8 mouse cellular contexts compared by ENCODE assay signal in genomic region chr11:97404761-97405190, GRCm38 (mm10). TPM values are rescaled to one million over a fixed set of nuclear protein-coding genes. Genes with fewer than 3 reads are reported as not detected.
DNase-seq lines count a peak whose midpoint lies in the region; ATAC-seq and TF ChIP-seq lines count a peak whose summit lies in the region.

No protein-coding gene starts in this region.

- DNase-seq in heart, adult 11 months: peak; percentile 95
- DNase-seq in heart, postnatal 25 days (ENCODE audit: low spot score): no peak
- no peak for DNase-seq in limb, embryonic 11.5 days (ENCODE audit: low spot score)
- DNase-seq in ovary, postnatal 36 days (ENCODE audit: low spot score): no peak
- no peak for DNase-seq in T-cell, adult 2 months (ENCODE audit: low spot score)

- no peaks in the 10 kb centered on the region for H3K79me2 ChIP-seq in C2C12 (ENCODE audit: control insufficient read depth, insufficient read depth)

- H3K36me3 ChIP-seq in C2C12 (ENCODE audit: control insufficient read depth, insufficient read depth): no peaks in the 10 kb centered on the region
- H3K36me3 ChIP-seq in embryonic facial prominence, embryonic 15.5 days: no peaks in the 10 kb centered on the region
- H3K36me3 ChIP-seq in limb, embryonic 11.5 days (ENCODE audit: control insufficient read depth, insufficient read depth, low read length): no peaks in the 10 kb centered on the region
- H3K36me3 ChIP-seq in neural tube, embryonic 14.5 days (ENCODE audit: control insufficient read depth, insufficient read depth, low read length): no peaks in the 10 kb centered on the region

- WGBS in embryonic facial prominence, embryonic 15.5 days: 2% methylated on average over 11 of the region's 11 CpGs
- 4% methylated on average over 10 of the region's 11 CpGs for WGBS in limb, embryonic 11.5 days
- WGBS in neural tube, embryonic 14.5 days: under 1% methylated on average over 11 of the region's 11 CpGs

- H3K4me3 ChIP-seq in C2C12 (ENCODE audit: insufficient read depth, poor library complexity, severe bottlenecking): no peak overlapping the region
- H3K4me3 ChIP-seq in embryonic facial prominence, embryonic 15.5 days (replicated peaks): peak overlapping the region; percentile 52
- peak overlapping the region; percentile 58 for H3K4me3 ChIP-seq in limb, embryonic 11.5 days (ENCODE audit: low read depth, low read length)
- H3K4me3 ChIP-seq in neural tube, embryonic 14.5 days (ENCODE audit: low read depth, low read length): peak overlapping the region; percentile 52

- no peak for TF ChIP-seq CTCF in C2C12 (IDR thresholded peaks at IDR 0.05; ENCODE audit: control insufficient read depth, insufficient read depth, insufficient read length)

- H3K4me2 ChIP-seq in embryonic facial prominence, embryonic 15.5 days (replicated peaks): peak overlapping the region; percentile 93
- H3K4me2 ChIP-seq in limb, embryonic 11.5 days (ENCODE audit: low read depth, severe bottlenecking): peak overlapping the region; percentile 99
- H3K4me2 ChIP-seq in neural tube, embryonic 14.5 days (ENCODE audit: low read depth, low read length): peak overlapping the region; percentile 91

- peaks cover 50% of the 10 kb centered on the region for H3K4me1 ChIP-seq in embryonic facial prominence, embryonic 15.5 days
- H3K4me1 ChIP-seq in limb, embryonic 11.5 days (ENCODE audit: control insufficient read depth, insufficient read depth, low read length): peaks cover 23% of the 10 kb centered on the region
- peaks cover 25% of the 10 kb centered on the region for H3K4me1 ChIP-seq in neural tube, embryonic 14.5 days (ENCODE audit: control insufficient read depth, insufficient read depth, low read length)

- intact Hi-C loops in heart, postnatal 25 days (cut with DNase I): loop anchor here (5.0 kb wide), 1 partner anchor 218 kb away; no protein-coding TSS in a partner anchor

- H3K9ac ChIP-seq in embryonic facial prominence, embryonic 15.5 days: peak overlapping the region; percentile 31
- H3K9ac ChIP-seq in limb, embryonic 11.5 days (ENCODE audit: low read length): peak overlapping the region; percentile 58
- H3K9ac ChIP-seq in neural tube, embryonic 14.5 days (replicated peaks; ENCODE audit: low read depth, low read length): peak overlapping the region; percentile 57

- H3K9me3 ChIP-seq in embryonic facial prominence, embryonic 15.5 days (replicated peaks): no peaks in the 10 kb centered on the region
- H3K9me3 ChIP-seq in limb, embryonic 11.5 days (ENCODE audit: control insufficient read depth, low read length): no peaks in the 10 kb centered on the region
- no peaks in the 10 kb centered on the region for H3K9me3 ChIP-seq in neural tube, embryonic 14.5 days (ENCODE audit: control insufficient read depth, low read length)

- H3K79me3 ChIP-seq in C2C12 (ENCODE audit: low read depth): no peaks in the 10 kb centered on the region

- peak overlapping the region; percentile 56 for H3ac ChIP-seq in C2C12 (ENCODE audit: control insufficient read depth, insufficient read length, low read depth)

- ATAC-seq in embryonic facial prominence, embryonic 15.5 days (ENCODE audit: insufficient number of reproducible peaks, low FRiP score, low TSS enrichment, low read depth): no peak
- 0 out of 2 replicates have a peak, but pooled peaks have one; percentile 4 for ATAC-seq in limb, embryonic 11.5 days (ENCODE audit: insufficient number of reproducible peaks, low FRiP score, low TSS enrichment, low read depth)
- peak; percentile 35; the same call in 1 of the 2 replicates for ATAC-seq in neural tube, embryonic 14.5 days (ENCODE audit: low read depth)

- peak overlapping the region; percentile 60; the same call in 1 of the 2 replicates for H3K27ac ChIP-seq in embryonic facial prominence, embryonic 15.5 days (replicated peaks)
- no peak overlapping the region for H3K27ac ChIP-seq in limb, embryonic 11.5 days (replicated peaks; ENCODE audit: low read depth, low read length)
- H3K27ac ChIP-seq in neural tube, embryonic 14.5 days (ENCODE audit: low read depth, low read length): peak overlapping the region; percentile 35

- no peaks in the 10 kb centered on the region for H3K27me3 ChIP-seq in C2C12 (ENCODE audit: control insufficient read depth, insufficient read depth, insufficient read length)
- H3K27me3 ChIP-seq in embryonic facial prominence, embryonic 15.5 days: no peaks in the 10 kb centered on the region
- H3K27me3 ChIP-seq in limb, embryonic 11.5 days (ENCODE audit: control insufficient read depth, insufficient read depth, low read length): peaks cover 14% of the 10 kb centered on the region; the same call in 1 of the 2 replicates
- H3K27me3 ChIP-seq in neural tube, embryonic 14.5 days (ENCODE audit: control insufficient read depth, insufficient read depth, low read length): no peaks in the 10 kb centered on the region

TF ChIP-seq in C2C12, 6 proteins besides CTCF, POLR2A, EP300 and RAD21:
- TF ChIP-seq MAX (IDR thresholded peaks at IDR 0.05) (no peak), FOSL1 (IDR thresholded peaks at IDR 0.05; ENCODE audit: insufficient read depth, low read length, poor library complexity, severe bottlenecking) (no peak), MYOG (IDR thresholded peaks at IDR 0.05; ENCODE audit: control insufficient read depth, extremely low read depth, insufficient read length) (no peak), MYOD1 (IDR thresholded peaks at IDR 0.05; ENCODE audit: control insufficient read depth, insufficient read length, low read depth) (no peak), CEBPB (IDR thresholded peaks at IDR 0.05; ENCODE audit: low read depth) (no peak)
TF ChIP-seq in C2C12: peak in this region for 0.

RNA-seq across cellular contexts. Expression of gene Arhgap23, which starts 10.6 kb away (rescaled TPM):
- 10 to 100 TPM; 14.8 to 19.4 TPM for total RNA-seq in heart, postnatal 25 days (2021)
- 23.9 TPM for polyA plus RNA-seq in C2C12 (2012; fragmentation: generic; extraction: Trizol)
- polyA plus RNA-seq in embryonic facial prominence, embryonic 15.5 days (2015; fragmentation: Nextera tagmentation; extraction: Ambion mirVana): 9.6 and 10.4 TPM in 2 replicates
- 3.8 and 4.2 TPM in 2 replicates for polyA plus RNA-seq in limb, embryonic 11.5 days (2014; fragmentation: Nextera tagmentation; extraction: Ambion mirVana)
- polyA plus RNA-seq in neural tube, embryonic 14.5 days (2014; fragmentation: Nextera tagmentation; extraction: Ambion mirVana): 9.2 and 9.6 TPM in 2 replicates

RNA-seq across cellular contexts. Expression of gene Socs7, which starts 42.4 kb away (rescaled TPM):
- 10 to 100 TPM; 17.9 to 19.9 TPM for total RNA-seq in heart, postnatal 25 days (2021)
- polyA plus RNA-seq in C2C12 (2012; fragmentation: generic; extraction: Trizol): 8.1 TPM
- polyA plus RNA-seq in embryonic facial prominence, embryonic 15.5 days (2015; fragmentation: Nextera tagmentation; extraction: Ambion mirVana): 4.8 TPM in 2 replicates
- 2.1 and 2.2 TPM in 2 replicates for polyA plus RNA-seq in limb, embryonic 11.5 days (2014; fragmentation: Nextera tagmentation; extraction: Ambion mirVana)
- 6.3 and 6.7 TPM in 2 replicates for polyA plus RNA-seq in neural tube, embryonic 14.5 days (2014; fragmentation: Nextera tagmentation; extraction: Ambion mirVana)

RNA-seq across cellular contexts. Expression of gene Gpr179, which starts 52.9 kb away (rescaled TPM):
- total RNA-seq in heart, postnatal 25 days (2021): under 1 TPM; 0.05 to 0.06 TPM
- polyA plus RNA-seq in C2C12 (2012; fragmentation: generic; extraction: Trizol): 0.05 TPM
- polyA plus RNA-seq in embryonic facial prominence, embryonic 15.5 days (2015; fragmentation: Nextera tagmentation; extraction: Ambion mirVana): 0.05 and 0.18 TPM in 2 replicates
- 0.04 and 0.07 TPM in 2 replicates for polyA plus RNA-seq in limb, embryonic 11.5 days (2014; fragmentation: Nextera tagmentation; extraction: Ambion mirVana)
- polyA plus RNA-seq in neural tube, embryonic 14.5 days (2014; fragmentation: Nextera tagmentation; extraction: Ambion mirVana): 0.49 and 0.71 TPM in 2 replicates
